Mouse (Mus musculus) erythroblast, embryonic 14.5 days (primary cell): ENCODE data around the gene Crybb2. TPM values are rescaled to one million over a fixed set of nuclear protein-coding genes. Genes with fewer than 3 reads are reported as not detected.

ENCODE experiments used
- H3K27me3 ChIP-seq: 2 replicates; pipeline ENCODE4 v1.6.1; 2012; ENCODE audit warnings: inconsistent platforms; ENCODE audit not compliant: control insufficient read depth
- H3K36me3 ChIP-seq: 2 replicates; pipeline ENCODE4 v1.6.1; 2012; ENCODE audit warnings: mild to moderate bottlenecking, inconsistent platforms; ENCODE audit not compliant: control insufficient read depth
- H3K4me1 ChIP-seq: 2 replicates; pipeline ENCODE4 v1.6.1; 2012; ENCODE audit warnings: inconsistent platforms; ENCODE audit not compliant: control insufficient read depth
- H3K4me3 ChIP-seq: replicated peaks from 2 replicates; pipeline ENCODE3; 2012; ENCODE audit warnings: moderate library complexity, mild to moderate bottlenecking, inconsistent platforms
- H3K9me3 ChIP-seq: 2 replicates; pipeline ENCODE4 v1.6.1; 2012; ENCODE audit warnings: low read length, inconsistent platforms, mixed read lengths; ENCODE audit not compliant: control insufficient read depth
- GATA1 ChIP-seq: IDR thresholded peaks from 2 replicates; pipeline ENCODE4 v1.6.1; 2012; ENCODE audit warnings: low read length, inconsistent platforms, mixed read lengths
- TAL1 ChIP-seq: IDR thresholded peaks from 3 replicates; pipeline ENCODE4 v1.6.1; 2012; ENCODE audit warnings: low read length, inconsistent platforms, mixed read lengths
- polyA plus RNA-seq: library from polyadenylated mRNA; stranded (reverse); fragments of >175 nt; gene quantifications from 2 replicates; pipeline ENCODE4 v1.2.3, GENCODE M21; 2012

The Crybb2 gene
- polyA plus RNA-seq, 1 experiment: not detected

DNA sequence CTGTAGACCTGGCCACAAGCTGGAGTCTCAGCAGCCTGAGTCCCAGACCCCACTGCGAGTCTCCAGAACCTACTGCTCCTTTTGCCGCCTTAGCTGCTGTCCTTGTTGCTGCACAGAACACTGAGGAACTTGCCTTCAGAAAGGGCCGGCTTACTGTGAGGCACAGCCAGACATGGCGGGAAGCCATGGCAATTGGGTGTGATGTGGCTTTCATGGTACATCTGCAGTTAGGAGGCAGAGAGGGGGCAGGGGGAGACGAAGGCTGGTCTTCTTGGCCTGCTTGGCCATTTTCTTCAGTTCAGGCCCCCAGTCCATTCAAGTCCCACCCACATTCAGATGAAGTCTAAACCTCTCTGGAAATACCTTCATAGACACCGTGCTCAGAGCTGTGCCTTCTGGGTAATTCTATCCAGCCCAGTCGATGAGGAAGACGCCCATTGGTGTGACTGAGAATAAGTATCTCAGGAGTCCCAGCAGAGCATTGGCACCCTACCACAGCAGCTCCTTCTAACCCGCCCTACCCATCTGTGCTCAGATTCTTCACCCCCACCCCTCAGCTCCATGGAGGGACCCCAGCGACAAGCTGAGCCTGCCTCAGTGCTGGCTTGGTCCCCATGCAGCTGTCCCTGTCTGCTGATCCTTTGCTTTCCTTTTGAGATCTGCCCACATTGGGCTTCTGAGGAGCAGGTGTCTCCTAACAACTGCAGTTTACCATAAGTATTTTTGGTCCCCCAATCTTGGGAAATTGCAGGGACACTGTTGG is 24.2 kb downstream of the Crybb2 start:
- Histone ChIP-seq H3K4me3 (no peak overlapping the region), H3K9me3 (no peaks in the 10 kb centered on the region), H3K36me3 (no peaks in the 10 kb centered on the region), H3K4me1 (no peaks in the 10 kb centered on the region), H3K27me3 (no peaks in the 10 kb centered on the region)
- TF ChIP-seq TAL1 (no peak), GATA1 (no peak)

DNA sequence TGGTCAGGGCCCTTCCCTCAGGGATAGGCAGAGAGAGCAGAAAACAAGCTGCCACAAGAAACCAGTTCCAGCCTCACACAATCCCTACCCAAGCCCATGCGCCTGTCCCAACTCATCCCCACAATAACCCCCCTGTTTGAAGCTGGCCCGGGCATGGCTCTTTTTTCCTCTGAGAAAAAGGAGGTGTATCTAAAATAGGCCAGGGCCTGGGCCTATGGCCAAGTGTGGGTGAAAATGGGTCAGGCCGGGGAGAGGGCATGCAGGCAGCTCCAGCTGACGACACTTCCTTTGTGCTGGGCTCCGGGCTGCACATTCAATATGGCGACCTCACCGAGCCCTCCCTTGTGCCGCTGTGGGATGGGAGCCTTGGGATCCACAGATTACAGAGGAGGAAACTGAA is 26.4 kb downstream of the Crybb2 start:
- no peaks in the 10 kb centered on the region for H3K27me3 ChIP-seq
- H3K36me3 ChIP-seq: no peaks in the 10 kb centered on the region

DNA sequence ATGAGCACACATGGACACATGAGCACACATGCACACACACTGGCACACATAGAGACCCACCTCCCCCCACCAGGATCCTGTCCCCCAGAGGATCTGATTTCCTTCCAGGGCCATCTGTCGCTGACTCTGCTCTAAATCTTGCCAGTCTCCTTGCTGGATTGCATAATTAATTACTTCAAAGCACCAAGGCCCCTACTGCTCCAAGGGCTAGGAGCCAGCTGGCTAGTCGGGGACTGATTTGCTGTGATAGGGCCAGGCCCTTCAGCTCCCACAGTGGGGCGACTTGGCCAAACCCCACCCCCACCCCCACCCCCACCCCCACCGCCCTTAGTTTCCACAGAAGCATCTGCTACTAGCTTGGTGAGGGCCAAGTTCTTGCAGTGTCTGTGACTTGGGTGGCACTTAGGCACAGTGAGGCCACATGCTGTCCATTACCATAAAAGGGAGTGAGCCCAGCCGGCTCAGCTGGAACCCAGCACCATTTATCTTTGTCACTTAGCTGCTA is 28.3 kb downstream of the Crybb2 start:
- H3K4me3 ChIP-seq: no peak overlapping the region
- TF ChIP-seq TAL1 (no peak), GATA1 (no peak)
- no peaks in the 10 kb centered on the region for H3K4me1 ChIP-seq
- H3K9me3 ChIP-seq: no peaks in the 10 kb centered on the region
- no peaks in the 10 kb centered on the region for H3K36me3 ChIP-seq
- no peaks in the 10 kb centered on the region for H3K27me3 ChIP-seq

More for the DNA sequence above, 26.4 kb downstream of the Crybb2 start:
- no peak overlapping the region for H3K4me3 ChIP-seq
- TF ChIP-seq GATA1 (no peak), TAL1 (no peak)
- H3K4me1 ChIP-seq: no peaks in the 10 kb centered on the region
- H3K9me3 ChIP-seq: no peaks in the 10 kb centered on the region

GRCm38 (mm10) chr5:113040776-113041175 is 29.1 kb downstream of the Crybb2 start:
- no peak for TF ChIP-seq GATA1
- no peak for TF ChIP-seq TAL1
- H3K9me3 ChIP-seq: no peaks in the 10 kb centered on the region

GRCm38 (mm10) chr5:113038601-113039000 is 31.3 kb downstream of the Crybb2 start:
- TF ChIP-seq GATA1: no peak
- TF ChIP-seq TAL1: no peak
- Histone ChIP-seq H3K4me1 (no peaks in the 10 kb centered on the region), H3K27me3 (no peaks in the 10 kb centered on the region), H3K9me3 (no peaks in the 10 kb centered on the region), H3K36me3 (no peaks in the 10 kb centered on the region), H3K4me3 (no peak overlapping the region)

More at GRCm38 (mm10) chr5:113040776-113041175, 29.1 kb downstream of the Crybb2 start:
- Histone ChIP-seq H3K4me1 (no peaks in the 10 kb centered on the region), H3K27me3 (no peaks in the 10 kb centered on the region), H3K4me3 (no peak overlapping the region), H3K36me3 (no peaks in the 10 kb centered on the region)

DNA sequence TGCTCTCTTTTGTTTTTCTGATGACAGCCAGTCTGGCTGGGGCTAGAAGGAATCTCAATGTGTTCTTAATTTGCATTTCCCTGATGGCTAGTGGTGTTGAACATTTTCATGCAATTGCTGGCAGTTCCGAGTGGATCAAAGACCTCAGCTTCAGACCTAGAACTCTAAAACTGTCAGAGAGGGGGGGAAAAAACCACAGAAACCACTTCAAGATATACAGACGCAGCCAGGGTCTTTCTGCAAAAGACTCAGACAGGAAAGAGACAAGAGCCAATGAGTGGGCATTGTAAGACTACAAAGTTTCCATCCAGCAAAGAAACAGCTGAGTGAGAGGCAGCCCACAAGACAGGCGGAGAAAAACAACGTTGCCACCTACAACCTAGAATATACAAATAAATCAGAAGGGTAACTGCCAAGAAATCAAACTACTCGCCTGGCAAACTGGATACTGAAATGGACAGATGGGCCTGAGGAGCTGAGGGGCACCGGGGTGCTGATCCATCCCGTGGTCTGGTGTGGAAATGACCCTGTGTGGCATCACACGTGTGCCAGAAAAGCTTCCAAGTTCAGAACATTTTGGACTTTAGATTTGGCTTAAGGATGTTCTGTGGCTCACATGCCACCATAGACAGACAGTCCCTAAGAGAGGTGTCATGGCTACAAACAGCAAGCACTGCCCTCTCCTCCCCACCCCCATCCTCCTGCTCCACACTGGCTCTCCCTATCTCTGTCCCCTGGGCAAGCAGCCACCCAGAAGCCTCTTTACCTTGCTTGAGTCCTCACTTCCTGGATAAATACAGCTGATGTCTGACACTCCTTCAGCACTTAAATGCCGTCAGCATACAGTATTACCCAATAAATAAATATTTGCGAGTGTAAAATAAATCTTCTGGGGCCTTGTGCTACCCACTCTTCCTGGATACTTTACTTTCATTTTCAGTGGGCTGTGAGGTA is 34.5 kb downstream of the Crybb2 start:
- Histone ChIP-seq H3K36me3 (no peaks in the 10 kb centered on the region), H3K27me3 (no peaks in the 10 kb centered on the region), H3K4me3 (no peak overlapping the region), H3K4me1 (no peaks in the 10 kb centered on the region), H3K9me3 (no peaks in the 10 kb centered on the region)
- TF ChIP-seq TAL1 (no peak), GATA1 (no peak)

DNA sequence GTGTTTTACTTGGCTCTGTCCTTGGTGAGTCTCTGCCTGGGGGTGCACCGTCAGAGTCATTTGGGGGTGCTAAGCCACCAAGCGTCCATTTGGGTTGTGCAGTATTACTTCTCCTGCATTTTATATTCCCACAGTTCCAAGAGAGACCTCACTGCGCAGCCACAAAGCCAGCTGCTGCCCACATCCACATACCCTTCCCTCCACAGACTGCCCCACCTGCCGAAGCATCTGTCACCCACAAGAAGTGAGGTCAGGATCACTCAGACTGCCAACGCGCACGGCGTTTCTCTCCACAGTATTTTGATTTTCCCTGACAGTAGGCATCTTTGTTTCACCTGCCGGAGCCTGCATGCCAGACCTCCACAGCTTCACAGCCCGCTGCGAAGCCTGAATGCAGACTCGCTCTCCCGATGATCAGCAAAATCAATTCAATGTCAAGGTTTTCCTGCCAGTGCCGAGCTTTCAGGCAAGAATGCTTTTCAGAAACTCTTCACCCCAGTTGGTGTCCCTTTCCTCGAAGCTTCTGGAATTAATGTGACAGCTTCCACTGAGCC is 38.6 kb downstream of the Crybb2 start:
- no peaks in the 10 kb centered on the region for H3K9me3 ChIP-seq
- TF ChIP-seq TAL1: no peak
- no peak for TF ChIP-seq GATA1

DNA sequence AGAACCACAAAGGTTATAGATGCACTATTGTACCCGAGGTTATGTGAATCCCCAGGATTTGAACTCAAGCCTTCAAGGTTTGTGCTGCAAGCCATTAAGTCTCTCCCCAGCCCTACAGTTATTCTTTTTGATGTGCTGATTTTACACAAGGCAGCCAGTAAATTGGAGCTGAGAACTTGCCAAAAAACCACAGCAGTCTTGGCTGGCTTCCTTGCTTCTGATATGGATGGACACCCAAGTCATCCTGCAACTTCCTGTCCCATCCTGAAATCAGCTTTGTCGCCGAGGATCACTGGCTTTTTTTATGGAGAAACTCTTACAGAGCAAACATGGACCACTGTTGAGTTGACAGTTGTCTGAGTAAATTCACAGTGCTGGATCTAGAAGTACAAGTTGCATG is 39.8 kb downstream of the Crybb2 start:
- no peaks in the 10 kb centered on the region for H3K4me1 ChIP-seq
- no peak overlapping the region for H3K4me3 ChIP-seq
- H3K9me3 ChIP-seq: no peaks in the 10 kb centered on the region
- no peaks in the 10 kb centered on the region for H3K27me3 ChIP-seq
- H3K36me3 ChIP-seq: no peaks in the 10 kb centered on the region
- TF ChIP-seq TAL1 (no peak), GATA1 (no peak)

More for the DNA sequence above, 38.6 kb downstream of the Crybb2 start:
- H3K27me3 ChIP-seq: no peaks in the 10 kb centered on the region
- no peaks in the 10 kb centered on the region for H3K4me1 ChIP-seq
- H3K36me3 ChIP-seq: no peaks in the 10 kb centered on the region
- no peak overlapping the region for H3K4me3 ChIP-seq
